Mouse (Mus musculus) neutrophil, adult 5-6 weeks (primary cell): ENCODE results near the gene Fam166a. TPM values are rescaled to one million over a fixed set of nuclear protein-coding genes. Genes with fewer than 3 reads are reported as not detected.

Experiments
- ATAC-seq: fragments of 151-379, 151-347 bp; 2 replicates; pipeline ENCODE4 v1.8.0; 2017; ENCODE audit warnings: mild to moderate bottlenecking, moderate TSS enrichment; ENCODE audit not compliant: insufficient number of reproducible peaks, poor library complexity, low FRiP score, severe bottlenecking; ENCODE audit errors: extremely low read depth
- total RNA-seq: library from RNA; stranded (forward); fragments of 200-1000 nt; gene quantifications from 2 replicates; pipeline ENCODE4 v1.2.3, GENCODE M21; 2017

Fam166a gene
- total RNA-seq, 1 experiment from 2014 or later: not detected

DNA sequence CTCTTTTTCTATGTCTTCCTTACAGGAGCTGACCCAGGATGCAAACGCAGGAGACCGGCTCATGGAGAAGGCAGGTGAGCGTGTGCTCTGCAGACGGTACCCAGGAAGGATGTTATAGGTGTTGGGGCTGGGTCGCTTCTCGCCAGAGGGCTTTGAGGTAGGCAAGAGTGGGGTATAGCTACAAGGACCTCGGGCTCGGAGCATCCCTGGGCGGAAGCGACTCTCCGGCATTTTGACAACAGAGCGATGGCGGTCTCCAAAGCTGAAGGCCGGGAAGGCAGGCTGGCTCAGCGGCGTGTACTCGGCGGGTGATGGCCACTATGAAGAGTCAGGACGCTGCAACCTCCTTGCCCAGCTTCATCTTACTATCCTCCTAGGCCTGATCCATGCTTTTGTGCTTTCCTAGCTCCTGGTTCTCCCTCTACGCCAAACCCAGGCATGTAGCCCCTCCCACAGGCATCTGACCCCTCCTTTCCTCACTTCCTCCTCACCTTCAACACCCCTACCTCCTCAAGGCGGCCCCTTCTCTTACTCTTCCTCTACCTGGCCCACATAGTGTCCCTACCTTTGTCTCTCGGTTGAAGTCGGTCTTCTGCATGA, 5.2 kb upstream of the Fam166a start:
- ATAC-seq: no peak

DNA sequence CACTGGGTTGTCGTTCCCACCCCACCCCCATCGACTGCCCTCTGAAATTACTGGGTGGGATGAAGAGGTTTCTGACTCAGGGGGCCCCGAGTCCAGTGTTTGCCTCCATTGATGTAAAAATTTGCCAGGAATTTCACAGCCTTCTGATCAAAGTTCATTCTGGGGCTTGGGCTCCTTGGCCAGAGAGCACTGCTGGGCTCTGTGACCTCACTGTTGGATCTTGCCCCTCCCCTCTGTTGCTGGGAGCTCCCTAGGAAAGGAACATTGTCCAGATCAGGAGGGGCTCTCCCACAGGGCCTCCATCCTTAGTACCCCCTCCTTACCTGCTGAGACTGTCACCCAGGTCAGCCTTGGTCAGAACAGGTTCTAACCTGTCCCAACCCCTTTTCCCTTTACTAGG, 4.1 kb upstream of the Fam166a start, which contains the start of gene Stpg3:
Stpg3 (minus strand) TSS at position 194 of the 400 bp plus-strand sequence.
- ATAC-seq: no peak

- ATAC-seq: no peak
Measured at GRCm38 (mm10) chr2:25217666-25218065, 879 bp upstream of the Fam166a start.

DNA sequence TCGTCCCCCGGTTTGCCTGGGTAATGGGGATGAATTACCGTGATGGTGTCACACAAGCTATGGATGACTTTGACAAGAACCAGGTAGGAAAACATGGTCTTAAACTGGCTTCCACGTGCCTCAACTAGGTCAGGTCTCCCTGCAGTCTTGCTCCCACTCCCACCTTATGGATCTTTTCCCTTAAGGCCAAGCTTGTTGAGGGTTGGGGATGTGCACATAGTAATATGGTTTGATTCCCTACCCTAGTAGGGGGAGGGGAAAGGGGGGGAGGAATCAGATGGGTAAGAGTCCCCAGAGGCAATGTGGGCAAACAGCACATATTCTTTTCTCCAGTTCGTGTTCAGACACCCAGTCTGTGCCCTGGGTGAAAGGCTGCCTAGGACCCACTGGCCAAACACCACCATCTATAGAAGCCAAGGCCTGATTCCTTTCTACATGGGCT, 2.8 kb downstream of the Fam166a start:
- ATAC-seq: no peak

DNA sequence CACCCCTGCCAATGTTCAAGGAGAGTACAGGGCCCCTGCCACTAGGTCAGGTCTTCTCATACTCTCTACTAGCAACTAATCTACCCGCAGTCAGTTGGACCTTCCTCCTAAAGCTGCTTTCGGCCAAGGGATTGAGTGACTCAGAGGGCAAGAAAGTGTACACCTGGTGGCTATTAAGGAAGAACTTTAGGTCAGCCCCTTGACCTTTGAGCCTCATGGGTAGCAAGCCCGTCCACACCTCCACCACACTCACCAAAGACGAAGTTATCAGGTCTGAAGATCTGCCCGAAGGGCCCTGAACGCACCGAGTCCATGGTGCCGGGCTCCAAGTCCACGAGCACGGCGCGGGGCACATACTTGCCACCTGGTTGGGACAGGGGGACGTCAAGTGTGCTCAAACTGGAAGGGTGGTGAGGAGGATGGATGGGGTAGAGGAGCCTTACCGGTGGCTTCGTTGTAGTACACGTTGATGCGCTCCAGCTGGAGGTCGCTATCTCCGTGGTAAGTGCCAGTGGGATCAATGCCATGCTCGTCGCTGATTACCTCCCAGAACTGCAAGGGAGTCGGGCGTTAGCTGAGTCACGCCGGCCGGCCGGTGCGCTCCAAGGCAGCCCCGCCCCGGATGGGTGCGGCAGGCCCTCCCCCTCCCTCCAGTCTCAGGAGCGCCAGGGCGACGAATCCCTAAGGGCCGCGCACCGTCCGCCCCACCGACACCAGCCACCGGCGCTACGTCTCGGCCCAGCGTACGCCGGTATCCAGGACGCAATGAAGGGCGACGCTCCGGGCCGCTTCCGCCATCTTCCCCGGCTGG, 5.3 kb downstream of the Fam166a start:
- peak; percentile 2 for ATAC-seq

- ATAC-seq: no peak
Measured at GRCm38 (mm10) chr2:25224492-25224765, 5.9 kb downstream of the Fam166a start, which contains the start of gene Tubb4b. Tubb4b (minus strand) TSS chr2:25224702.

GRCm38 (mm10) chr2:25224766-25225752, 6.5 kb downstream of the Fam166a start:
- ATAC-seq: peak; percentile 80

DNA sequence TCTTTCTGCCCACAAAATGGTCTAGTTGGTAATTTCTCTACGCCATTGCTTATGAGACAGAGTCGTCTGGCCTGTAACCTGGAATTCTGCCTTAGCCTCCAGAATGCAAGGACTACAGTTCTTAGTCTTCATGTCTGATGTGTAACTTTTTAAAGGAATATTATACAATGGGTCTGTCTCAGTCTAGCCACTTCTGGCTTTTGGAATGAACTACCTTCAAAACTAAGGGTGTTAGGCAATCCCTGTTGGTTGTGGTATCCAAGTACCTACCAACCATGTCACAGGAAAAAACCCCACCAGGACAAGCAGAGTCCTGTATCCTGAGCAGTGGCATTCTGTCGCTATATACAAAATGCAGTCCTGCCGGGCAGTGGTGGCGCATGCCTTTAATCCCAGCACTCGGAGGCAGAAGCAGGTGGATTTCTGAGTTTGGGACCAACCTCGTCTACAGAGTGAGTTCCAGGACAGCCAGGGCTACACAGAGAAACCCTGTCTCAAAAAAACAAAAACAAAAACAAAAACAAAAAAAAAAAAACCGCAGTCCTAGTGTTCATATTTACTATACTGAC, 7.3 kb downstream of the Fam166a start:
- no peak for ATAC-seq

DNA sequence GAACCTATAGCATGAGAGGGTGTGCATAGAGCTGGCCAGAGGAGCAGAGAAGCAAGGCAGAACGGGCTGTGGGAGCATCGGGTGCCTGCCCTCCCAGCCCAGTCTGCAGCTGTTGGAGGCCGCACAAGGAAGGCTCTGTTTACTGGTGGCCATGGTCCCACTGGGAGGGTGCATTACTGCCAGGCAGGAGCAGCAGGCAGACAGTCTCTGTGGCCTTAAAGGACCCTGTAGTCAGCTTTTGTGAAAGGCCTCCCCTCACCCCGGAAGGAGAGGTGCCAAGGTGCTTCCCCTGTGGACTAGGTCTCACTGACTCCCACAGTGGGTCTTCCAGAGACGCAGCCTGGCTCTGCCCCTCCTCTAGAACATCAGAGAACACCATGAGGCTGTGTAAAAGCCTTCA, 8.3 kb downstream of the Fam166a start:
- no peak for ATAC-seq

GRCm38 (mm10) chr2:25227406-25227805, 8.9 kb downstream of the Fam166a start:
- ATAC-seq: no peak

GRCm38 (mm10) chr2:25228431-25228889, 9.9 kb downstream of the Fam166a start:
- peak; percentile 47 for ATAC-seq

DNA sequence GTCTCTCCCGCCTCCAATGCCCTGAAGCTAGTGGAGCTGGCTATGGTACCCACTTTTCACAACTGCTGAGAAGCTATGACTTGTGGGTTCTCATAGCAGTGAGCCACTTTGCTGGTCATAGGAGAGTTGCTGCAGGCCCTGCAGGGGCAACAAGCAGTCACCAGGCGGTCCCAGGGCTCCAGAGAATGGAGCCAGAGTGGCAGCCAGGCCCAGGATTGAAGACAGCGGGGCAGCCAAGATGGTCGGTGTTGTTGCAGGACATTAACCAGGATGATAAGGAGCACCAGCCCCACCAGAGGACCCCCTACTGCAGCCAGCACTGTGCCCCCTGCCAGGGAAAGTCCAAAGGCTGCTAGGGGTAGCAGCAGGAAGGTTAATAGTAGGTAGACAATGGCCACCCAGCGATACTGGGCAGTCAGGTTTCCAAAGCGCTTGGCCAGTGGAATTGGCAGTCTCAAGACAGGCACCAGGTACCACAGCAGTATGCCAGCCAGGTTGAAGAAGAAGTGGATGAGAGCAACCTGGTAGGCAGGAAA, 10.5 kb downstream of the Fam166a start:
- no peak for ATAC-seq

DNA sequence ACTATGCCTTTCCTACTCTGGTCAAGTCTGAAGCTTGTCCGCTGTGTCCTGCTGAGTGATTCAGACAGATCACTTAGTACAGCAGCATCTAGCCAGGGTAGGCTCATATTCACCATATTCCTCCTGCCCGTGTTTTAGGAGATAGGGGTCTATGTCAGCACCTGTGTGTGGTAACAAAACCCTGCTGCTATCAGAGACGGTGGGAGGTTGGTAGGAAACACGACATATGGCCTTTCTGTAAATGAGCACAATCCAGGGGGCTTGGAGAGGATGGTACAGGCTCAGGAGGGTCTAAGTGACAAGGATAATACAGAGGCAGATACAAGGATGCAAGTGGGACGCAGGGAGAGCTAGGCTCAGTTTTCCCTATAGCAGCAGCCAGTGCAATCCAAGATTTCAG, 11.0 kb downstream of the Fam166a start:
- ATAC-seq: no peak

GRCm38 (mm10) chr2:25230581-25230980, 12.0 kb downstream of the Fam166a start:
- no peak for ATAC-seq

DNA sequence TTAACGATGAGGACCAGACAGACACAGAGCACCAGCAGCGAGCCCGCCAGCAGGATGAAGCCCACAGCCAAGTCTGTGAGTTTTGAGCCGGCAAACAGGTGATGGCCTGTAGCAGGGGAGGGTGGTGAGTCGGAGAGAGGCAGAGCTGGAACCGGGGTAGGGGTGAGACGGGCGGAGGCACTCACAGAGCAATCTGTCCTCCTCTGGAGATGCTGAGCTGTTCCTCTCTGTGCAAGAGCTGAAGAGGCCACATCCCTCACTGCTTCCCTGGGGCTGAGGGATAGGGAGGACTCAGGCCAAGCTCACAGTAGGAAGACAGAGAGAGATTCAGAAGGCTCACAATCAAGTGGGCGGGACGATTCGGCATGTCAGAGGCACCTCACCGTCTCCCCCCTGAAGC, 12.5 kb downstream of the Fam166a start:
- no peak for ATAC-seq

DNA sequence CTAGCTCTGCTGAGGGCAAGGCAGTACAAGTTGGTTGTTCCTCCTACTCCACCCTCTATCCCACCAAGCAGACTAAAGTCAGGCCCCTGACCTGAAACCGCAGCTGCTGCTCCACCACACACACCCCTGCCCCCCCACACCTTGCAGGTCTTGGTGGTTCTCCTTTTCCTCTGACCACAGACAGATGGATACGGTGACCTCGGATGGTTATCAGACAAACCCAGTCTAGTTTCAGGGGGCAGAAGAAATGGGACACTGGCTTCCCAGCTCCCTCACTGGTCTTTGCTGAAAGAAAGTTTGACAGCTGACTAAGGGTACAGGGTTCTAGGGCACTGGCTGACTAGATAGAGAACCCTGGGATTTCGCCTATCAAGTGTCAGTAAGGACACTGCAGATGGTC, 14.9 kb downstream of the Fam166a start:
- no peak for ATAC-seq

DNA sequence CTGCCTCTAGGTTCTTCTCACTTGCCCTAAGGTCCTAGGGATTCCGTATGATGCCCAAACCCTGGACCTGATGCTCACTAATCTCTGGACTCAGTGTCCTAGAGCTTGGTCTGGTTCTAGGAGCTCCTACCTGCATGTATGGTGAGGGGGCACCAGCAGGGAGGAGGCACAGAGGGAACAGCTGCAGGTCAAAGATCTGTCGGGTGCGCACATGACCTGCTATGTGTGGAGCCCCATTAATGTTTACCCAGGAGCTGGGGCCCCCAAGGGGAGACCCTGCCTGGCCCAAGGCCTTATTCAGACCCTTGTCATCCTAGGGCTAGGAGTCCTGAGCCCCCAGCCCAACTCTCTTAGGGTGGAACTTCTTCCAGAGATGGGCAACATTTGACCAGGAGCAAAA, 15.5 kb downstream of the Fam166a start, which contains the start of gene Slc34a3:
Slc34a3 (minus strand) TSS at position 315 of the 400 bp plus-strand sequence.
- ATAC-seq: no peak

DNA sequence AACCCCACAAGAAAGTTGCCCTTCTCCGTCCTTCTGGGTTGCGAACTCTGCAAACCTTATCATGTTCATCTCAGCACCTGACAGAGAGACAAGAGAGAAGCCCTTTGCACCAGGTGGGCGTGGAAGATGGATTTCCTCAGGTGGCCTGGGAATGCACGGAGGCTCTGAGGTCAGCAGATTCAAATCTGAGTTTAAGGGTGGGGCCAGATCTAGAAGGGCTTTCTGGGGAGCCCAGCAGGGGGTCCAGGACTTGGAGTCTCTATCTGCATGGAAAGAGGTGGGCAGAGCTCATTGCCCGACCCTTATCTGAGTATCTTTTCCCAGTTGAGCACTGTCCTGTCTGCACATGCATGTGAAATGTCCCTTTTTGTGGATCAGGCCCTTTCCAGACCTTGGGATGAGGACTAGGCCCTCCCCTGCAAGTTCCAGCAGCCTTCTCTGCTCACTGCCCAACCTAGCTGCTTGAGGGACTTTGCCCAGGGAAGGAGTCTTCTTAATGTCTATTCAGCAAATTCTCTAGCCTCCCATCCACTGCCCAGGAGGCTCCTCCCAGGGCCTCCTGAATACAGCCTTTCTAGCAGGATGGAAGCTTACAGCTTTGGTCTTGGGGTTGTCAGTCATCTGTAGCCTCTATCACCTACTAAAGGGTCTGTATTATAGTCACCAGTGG, 16.1 kb downstream of the Fam166a start:
- no peak for ATAC-seq
